Mouse (Mus musculus) midbrain, embryonic 10.5 days (tissue): ENCODE results near the gene Trappc3. TPM values are rescaled to one million over a fixed set of nuclear protein-coding genes. Genes with fewer than 3 reads are reported as not detected.
"Not testable (repeated sequence)": the region's sequence is repeated elsewhere in the genome, so short reads cannot be mapped to it uniquely, and the experiment has no call there.

Source experiments
- DNase-seq: peaks from one replicate; pipeline ENCODE4 v3.0.0-alpha.2; 2017; ENCODE audit warnings: low spot score
- H3K27ac ChIP-seq: fragments of 300-500 bp; sonication (generic); replicated peaks from 2 replicates; pipeline ENCODE4 v1.5.1; 2016; ENCODE audit warnings: mild to moderate bottlenecking
- H3K27me3 ChIP-seq: fragments of 300-500 bp; sonication (generic); 2 replicates; pipeline ENCODE4 v1.6.1; 2016; ENCODE audit warnings: low read depth, mild to moderate bottlenecking; ENCODE audit not compliant: poor library complexity, severe bottlenecking
- H3K36me3 ChIP-seq: fragments of 300-500 bp; sonication (generic); 2 replicates; pipeline ENCODE4 v1.6.1; 2016; ENCODE audit warnings: mild to moderate bottlenecking, moderate library complexity
- H3K4me1 ChIP-seq: fragments of 300-500 bp; sonication (generic); 2 replicates; pipeline ENCODE4 v1.6.1; 2016
- H3K4me3 ChIP-seq: fragments of 300-500 bp; sonication (generic); 2 replicates; pipeline ENCODE4 v1.5.1; 2016; ENCODE audit warnings: mild to moderate bottlenecking, moderate library complexity
- H3K9me3 ChIP-seq: fragments of 300-500 bp; sonication (generic); replicated peaks from 2 replicates; pipeline ENCODE4 v1.6.1; 2016; ENCODE audit warnings: mild to moderate bottlenecking
- WGBS: fragments of 180-500 bp; shearing (Covaris S2); methylation state at CpG from one replicate; pipeline ENCODE4 v1.1.7; 2016; 5-methylcytosine and 5-hydroxymethylcytosine counted together
- polyA plus RNA-seq: library from polyadenylated mRNA; unstranded; fragments of >200 nt; fragmentation: Nextera tagmentation; extraction: Ambion mirVana; gene quantifications from 2 replicates; pipeline ENCODE4 v1.2.1, GENCODE M21; 2016

The Trappc3 gene
- polyA plus RNA-seq, result 85.2 and 94.4 TPM in 2 replicates

DNA sequence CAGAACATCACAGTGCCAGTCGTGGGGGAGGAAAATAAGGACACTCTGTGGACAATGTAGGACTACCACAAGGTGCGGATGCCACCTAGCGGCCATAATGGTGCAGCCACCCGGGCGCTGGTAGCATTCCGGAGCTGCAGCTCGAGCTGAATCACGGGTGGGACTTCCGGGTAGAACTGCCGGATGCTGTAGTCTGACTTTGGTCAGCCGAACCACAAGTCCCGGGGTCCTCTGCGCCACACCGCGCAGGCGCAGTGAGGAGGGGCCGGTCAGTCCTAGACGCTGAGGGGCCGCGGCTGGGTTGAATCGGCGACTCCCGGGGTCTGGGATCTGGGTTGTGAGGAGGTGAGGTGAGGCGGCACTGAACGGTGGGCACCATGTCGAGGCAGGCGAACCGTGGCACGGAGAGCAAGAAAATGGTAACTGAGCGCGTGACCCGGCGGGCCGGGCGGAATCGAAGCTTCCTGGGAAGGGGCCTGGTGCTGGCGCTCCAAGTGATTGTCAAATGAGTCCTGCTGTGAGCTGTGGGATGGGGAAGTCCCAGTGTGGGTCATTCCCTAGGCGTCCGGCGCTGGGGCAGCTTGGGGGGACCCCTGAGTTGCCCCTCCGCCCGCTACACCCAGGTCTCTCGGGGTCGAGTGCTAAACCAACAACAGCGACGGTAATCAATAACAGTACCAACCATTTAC, at the start of gene Trappc3:
TSS of gene Trappc3 (plus strand) at position 207 of the 689 bp plus-strand sequence.
- Histone ChIP-seq H3K27me3 (no peaks in the 10 kb centered on the region), H3K27ac (peak within 1 kb of the TSS; percentile 89), H3K4me3 (peak within 1 kb of the TSS; percentile 66), H3K4me1 (peaks cover 55% of the 10 kb centered on the region), H3K36me3 (no peaks in the 10 kb centered on the region), H3K9me3 (no peaks in the 10 kb centered on the region)
- peak; percentile 99 for DNase-seq
- under 1% methylated on average over 46 of the region's 46 CpGs for WGBS

DNA sequence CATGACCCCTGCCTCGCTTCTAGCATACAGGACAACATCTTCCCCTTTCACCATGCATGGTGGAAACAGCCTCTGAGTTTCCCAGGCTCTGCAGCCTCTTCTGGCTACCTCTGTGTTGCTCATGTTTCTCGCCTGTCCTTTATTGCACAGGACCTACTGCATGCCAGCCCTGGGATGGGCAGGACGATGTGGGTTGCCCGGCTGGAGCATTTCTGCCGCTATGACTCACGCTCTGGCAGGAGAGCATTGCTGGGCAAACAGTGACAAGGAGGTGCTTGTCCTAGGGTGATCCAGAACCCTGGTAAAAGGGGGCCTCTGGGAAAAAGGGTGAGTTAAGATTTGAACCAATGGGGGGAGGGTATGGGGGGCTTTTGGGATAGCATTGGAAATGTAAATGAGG, 44.4 kb upstream of the Trappc3 start:
- WGBS, result 87% methylated on average over 6 of the region's 6 CpGs
- Histone ChIP-seq H3K27ac (no peak overlapping the region), H3K36me3 (no peaks in the 10 kb centered on the region), H3K4me3 (no peak overlapping the region), H3K9me3 (0 out of 2 replicates have a peak, but pooled peaks cover 4% of the 10 kb centered on the region), H3K27me3 (no peaks in the 10 kb centered on the region), H3K4me1 (no peaks in the 10 kb centered on the region)
- DNase-seq, result no peak

DNA sequence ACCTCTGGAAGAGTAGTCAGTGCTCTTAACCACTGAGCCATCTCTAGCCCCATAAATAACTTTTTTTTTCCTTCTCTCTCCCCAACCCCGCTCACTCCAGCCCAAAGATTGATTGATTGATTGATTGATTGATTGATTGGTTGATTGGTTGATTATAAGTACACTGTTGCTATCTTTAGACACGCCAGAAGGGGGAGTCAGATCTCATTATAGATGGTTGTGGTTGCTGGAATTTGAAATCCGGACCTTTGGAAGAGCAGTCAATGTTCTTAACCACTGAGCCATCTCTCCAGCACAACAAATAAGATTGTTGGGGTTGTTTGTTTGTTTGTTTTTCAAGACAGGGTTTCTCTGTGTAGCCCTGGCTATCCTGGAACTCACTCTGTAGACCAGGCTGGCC, 42.6 kb upstream of the Trappc3 start:
- H3K36me3 ChIP-seq, H3K9me3 ChIP-seq, H3K4me3 ChIP-seq, H3K27ac ChIP-seq, H3K4me1 ChIP-seq, DNase-seq, H3K27me3 ChIP-seq: not testable (repeated sequence)
- WGBS, result 66% methylated on average over 3 of the region's 3 CpGs

DNA sequence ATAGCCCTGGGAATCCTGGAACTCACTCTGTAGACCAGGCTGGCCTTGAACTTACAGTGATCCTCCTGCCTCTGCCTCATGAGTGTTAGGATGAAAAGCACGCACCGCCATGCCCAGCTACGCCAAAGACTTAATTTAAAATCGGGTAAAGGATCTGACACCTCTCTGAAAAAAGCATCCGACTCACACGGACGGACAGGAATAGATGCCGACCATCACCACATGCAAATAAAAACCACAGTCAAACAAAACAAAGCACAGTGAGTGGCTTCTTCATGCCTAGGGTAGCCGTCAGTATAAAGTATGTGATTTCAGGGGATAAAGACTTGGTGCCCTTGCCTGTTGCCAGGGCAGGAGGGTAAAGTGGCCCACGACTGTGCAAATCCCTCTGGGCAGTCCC, 42.1 kb upstream of the Trappc3 start:
- Histone ChIP-seq H3K27ac (no peak overlapping the region), H3K9me3 (0 out of 2 replicates have a peak, but pooled peaks cover 4% of the 10 kb centered on the region), H3K4me1 (no peaks in the 10 kb centered on the region), H3K27me3 (no peaks in the 10 kb centered on the region), H3K36me3 (no peaks in the 10 kb centered on the region), H3K4me3 (no peak overlapping the region)
- 93% methylated on average over 10 of the region's 10 CpGs for WGBS
- no peak for DNase-seq

DNA sequence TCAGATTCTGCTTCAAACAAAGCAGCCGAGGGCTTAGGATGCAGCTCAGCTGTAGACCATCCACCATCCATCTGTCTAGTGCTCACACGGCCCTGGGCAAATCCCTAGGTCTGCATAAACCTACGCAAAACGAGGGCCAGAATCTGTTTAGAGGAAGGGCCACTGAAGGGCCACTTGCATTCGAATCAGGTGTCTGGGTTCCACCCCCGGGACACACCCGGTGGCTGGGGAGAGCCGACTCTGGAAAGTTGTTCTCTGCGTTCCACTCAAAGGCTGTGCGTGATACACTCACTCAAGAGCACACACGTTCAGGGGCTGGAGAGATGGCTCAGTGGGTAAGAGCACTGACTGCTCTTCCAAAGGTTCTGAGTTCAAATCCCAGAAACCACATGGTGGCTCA, 39.5 kb upstream of the Trappc3 start:
- DNase-seq, result no peak
- Histone ChIP-seq H3K4me3 (no peak overlapping the region), H3K36me3 (no peaks in the 10 kb centered on the region), H3K27me3 (no peaks in the 10 kb centered on the region), H3K4me1 (peaks cover 7% of the 10 kb centered on the region), H3K9me3 (0 out of 2 replicates have a peak, but pooled peaks cover 4% of the 10 kb centered on the region), H3K27ac (no peak overlapping the region)
- WGBS, result 89% methylated on average over 11 of the region's 11 CpGs

DNA sequence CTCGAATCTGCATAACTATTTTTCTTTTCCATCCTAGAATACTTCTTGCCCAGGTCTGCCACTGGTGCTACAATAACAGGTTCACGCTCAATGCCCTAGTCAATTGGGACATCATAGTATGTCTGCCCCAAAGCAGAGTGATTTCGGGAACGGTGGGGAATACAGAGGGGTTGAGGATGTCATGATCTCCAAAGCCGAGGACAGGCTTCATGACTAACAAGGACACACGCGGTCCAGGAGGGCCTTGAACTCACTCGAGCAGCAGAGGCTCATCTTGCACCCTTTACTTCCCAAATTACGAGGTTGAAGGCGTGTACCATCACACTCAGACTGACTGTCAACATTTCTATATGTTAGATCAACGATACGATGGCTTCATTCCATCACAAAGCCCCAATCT, 35.5 kb upstream of the Trappc3 start:
- peak overlapping the region; percentile 37; the same call in 1 of the 2 replicates for H3K4me3 ChIP-seq
- DNase-seq, result no peak
- H3K9me3 ChIP-seq, result no peaks in the 10 kb centered on the region
- H3K4me1 ChIP-seq, result peaks cover 21% of the 10 kb centered on the region
- WGBS, result 62% methylated on average over 12 of the region's 12 CpGs
- no peaks in the 10 kb centered on the region for H3K27me3 ChIP-seq
- H3K27ac ChIP-seq, result no peak overlapping the region
- H3K36me3 ChIP-seq, result peaks cover 20% of the 10 kb centered on the region

DNA sequence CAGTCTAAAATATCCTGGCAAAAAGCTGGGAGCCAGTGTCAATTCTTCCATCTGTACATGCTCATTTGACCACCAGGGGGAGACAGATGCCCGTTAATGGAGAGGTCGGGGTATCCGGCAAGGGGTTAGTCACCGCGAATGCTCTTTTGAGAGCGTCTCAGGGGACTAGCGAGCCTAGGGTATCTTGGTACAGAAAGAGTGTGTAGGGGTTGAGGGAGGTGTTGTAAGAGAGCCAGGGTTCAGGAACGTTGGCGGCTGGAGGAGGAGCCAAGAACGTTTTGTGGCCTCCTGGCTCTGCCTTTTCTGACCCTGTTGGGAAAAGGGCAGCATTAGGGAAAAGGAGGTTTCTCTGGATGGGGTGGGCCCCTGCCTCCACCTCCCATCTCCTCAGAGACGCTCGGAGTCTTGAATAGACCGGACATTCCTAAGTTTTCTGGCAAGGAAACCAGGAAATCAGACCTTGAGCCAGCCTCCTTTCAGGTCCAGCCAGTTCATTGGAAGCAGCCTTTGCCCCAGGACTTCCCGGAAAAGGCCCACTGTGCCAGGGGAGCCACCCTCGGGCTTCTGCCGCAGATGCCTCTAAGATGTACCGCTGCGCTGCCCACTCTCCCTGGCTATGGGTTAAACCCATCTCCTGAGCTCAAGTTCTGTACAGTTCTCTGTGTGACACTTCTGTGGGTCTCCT, 34.9 kb upstream of the Trappc3 start:
- no peaks in the 10 kb centered on the region for H3K9me3 ChIP-seq
- no peaks in the 10 kb centered on the region for H3K27me3 ChIP-seq
- 12% methylated on average over 18 of the region's 18 CpGs for WGBS
- peak; percentile 86 for DNase-seq
- H3K4me1 ChIP-seq, result peaks cover 21% of the 10 kb centered on the region
- H3K4me3 ChIP-seq, result peak overlapping the region; percentile 37
- H3K27ac ChIP-seq, result no peak overlapping the region; the same call in 1 of the 2 replicates
- peaks cover 26% of the 10 kb centered on the region for H3K36me3 ChIP-seq

DNA sequence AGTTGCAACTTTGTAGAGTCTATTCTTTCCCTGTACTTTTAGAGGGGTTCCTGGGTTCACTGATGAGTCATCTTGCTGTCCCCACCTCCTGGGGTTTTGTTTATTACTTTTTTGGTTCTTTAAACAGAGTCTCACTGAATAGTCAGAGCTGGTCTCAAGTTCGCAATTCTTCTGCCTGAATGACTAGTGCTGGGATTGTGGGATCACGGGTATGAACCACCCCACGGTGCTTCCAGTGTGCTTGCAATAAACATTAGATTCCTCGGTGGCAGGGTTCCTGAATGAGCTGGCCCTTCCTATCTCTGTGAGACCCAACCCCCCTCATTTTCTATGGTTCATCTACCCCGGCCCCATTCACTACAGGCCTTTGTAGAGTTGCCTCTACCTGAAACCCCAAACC, 34.0 kb upstream of the Trappc3 start:
- H3K4me1 ChIP-seq, result peaks cover 21% of the 10 kb centered on the region
- no peak overlapping the region for H3K4me3 ChIP-seq
- no peak for DNase-seq
- 32% methylated on average over 5 of the region's 5 CpGs for WGBS
- H3K27me3 ChIP-seq, result no peaks in the 10 kb centered on the region
- peaks cover 35% of the 10 kb centered on the region for H3K36me3 ChIP-seq
- H3K27ac ChIP-seq, result no peak overlapping the region
- no peaks in the 10 kb centered on the region for H3K9me3 ChIP-seq

DNA sequence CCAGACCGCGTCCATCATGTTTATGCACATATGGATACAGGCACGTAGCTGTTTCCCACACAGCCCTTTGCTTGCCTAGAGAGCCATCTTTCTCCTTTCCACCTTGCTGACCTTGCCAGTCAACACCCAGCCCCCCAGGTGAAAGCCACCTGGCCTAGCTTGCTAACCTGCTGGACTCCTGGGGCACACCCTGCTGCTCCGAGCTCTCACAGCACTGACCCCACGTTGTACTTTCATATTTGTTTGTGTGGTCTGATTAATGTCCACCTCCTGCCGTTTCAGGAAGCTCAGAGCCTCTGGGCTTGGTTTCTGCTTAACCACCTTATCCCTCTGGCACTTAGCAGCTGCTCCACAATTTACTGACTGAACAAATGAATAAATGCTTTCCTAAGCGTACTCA, 32.2 kb upstream of the Trappc3 start:
- 82% methylated on average over 7 of the region's 7 CpGs for WGBS
- H3K27ac ChIP-seq, result no peak overlapping the region
- H3K36me3 ChIP-seq, result peaks cover 52% of the 10 kb centered on the region
- DNase-seq, result no peak
- H3K4me3 ChIP-seq, result no peak overlapping the region
- no peaks in the 10 kb centered on the region for H3K27me3 ChIP-seq
- peaks cover 21% of the 10 kb centered on the region for H3K4me1 ChIP-seq
- no peaks in the 10 kb centered on the region for H3K9me3 ChIP-seq

DNA sequence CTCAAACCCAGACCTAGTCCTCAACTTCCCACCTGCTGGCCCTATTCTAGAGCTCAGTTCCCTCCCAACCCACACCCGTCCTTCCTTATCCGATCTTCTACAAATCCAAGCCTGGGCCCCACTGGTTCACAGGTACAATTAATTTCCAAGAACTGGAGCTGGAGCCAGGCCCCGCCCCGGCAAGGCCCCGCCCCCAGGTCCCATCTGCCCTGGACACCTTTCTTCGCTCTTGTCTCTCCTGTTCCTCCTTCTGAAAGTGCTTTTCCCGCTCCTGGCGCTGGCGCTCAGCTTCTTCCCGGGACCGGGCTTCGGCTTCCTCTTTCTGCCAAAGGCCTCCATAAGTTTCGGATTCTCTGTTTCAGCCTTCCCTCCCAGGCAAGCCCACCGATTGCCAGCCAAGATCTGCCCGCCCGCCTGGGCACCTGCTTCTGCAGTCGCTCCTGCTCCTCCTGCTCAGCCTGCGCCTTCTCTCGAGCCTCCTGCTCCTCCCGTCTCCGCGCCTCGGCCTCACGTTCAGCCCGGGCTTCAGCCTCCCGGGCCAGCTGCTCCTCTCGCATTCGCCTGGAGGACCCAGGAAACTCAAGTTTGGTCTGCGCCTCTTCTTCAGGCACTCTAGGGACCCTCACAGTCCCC, 28.3 kb upstream of the Trappc3 start:
- Histone ChIP-seq H3K36me3 (peaks cover 91% of the 10 kb centered on the region), H3K9me3 (no peaks in the 10 kb centered on the region), H3K4me3 (no peak overlapping the region), H3K4me1 (peaks cover 23% of the 10 kb centered on the region), H3K27ac (no peak overlapping the region), H3K27me3 (no peaks in the 10 kb centered on the region)
- no peak for DNase-seq
- 92% methylated on average over 29 of the region's 29 CpGs for WGBS

DNA sequence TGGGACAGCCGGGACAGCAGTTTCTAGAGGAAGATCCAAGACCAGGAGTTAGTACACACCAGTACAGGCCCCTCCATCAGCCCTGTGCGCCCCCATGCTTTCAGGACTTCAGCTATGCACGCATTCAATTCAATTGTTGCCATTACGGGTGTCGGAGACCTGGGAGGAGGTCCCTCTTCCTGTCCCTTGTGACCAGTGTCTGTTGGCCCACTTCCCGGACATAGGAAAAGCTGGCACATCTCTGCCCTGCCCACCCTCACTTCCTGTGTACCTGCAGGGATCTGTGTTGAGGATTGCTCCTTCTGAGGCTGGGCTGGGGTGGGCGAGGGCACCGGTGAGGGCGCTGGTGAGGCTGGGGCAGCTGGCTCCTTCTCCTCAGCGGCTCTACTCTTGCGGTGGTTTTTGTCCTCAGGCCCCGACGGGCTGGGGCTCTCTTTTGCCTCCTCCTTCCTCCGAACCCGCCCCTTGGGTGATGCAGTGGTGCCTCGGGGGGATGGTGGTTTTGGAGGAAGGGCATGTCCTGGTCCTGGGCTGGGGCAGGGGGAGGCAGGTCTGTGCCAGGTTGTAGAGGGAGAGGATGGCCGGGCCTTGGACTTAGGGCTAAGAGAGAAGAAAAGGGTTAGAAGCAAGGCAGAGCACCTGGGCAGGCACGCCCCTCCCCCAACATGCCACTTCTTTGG, 27.5 kb upstream of the Trappc3 start:
- Histone ChIP-seq H3K9me3 (no peaks in the 10 kb centered on the region), H3K4me3 (no peak overlapping the region), H3K27me3 (no peaks in the 10 kb centered on the region), H3K36me3 (peaks cover 100% of the 10 kb centered on the region), H3K4me1 (peaks cover 23% of the 10 kb centered on the region), H3K27ac (no peak overlapping the region)
- DNase-seq, result no peak
- 91% methylated on average over 18 of the region's 18 CpGs for WGBS

DNA sequence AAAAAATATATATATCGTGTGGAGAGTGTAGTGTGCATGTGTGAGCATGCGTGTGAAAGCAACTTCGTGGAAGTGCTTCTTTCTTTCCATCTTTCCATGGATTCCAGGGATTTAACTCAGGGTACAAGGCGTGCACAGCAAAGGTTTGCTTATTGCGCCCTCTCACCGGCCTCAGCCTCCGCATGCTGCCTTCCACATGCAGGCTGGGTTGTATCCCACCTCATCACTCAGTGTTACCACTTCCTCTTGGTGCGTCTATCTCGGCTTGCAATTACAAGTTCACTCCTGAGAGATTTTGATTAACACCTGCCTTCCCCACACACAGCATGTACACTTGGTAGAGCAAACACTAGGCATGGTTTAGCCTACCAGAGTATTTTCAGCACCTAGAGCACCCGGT, 26.9 kb upstream of the Trappc3 start:
- DNase-seq, result no peak
- Histone ChIP-seq H3K27ac (no peak overlapping the region), H3K4me3 (no peak overlapping the region), H3K4me1 (peaks cover 21% of the 10 kb centered on the region), H3K36me3 (peaks cover 100% of the 10 kb centered on the region), H3K9me3 (no peaks in the 10 kb centered on the region), H3K27me3 (no peaks in the 10 kb centered on the region)
- WGBS, result 92% methylated on average over 10 of the region's 10 CpGs
